In the genomic region with DNA sequence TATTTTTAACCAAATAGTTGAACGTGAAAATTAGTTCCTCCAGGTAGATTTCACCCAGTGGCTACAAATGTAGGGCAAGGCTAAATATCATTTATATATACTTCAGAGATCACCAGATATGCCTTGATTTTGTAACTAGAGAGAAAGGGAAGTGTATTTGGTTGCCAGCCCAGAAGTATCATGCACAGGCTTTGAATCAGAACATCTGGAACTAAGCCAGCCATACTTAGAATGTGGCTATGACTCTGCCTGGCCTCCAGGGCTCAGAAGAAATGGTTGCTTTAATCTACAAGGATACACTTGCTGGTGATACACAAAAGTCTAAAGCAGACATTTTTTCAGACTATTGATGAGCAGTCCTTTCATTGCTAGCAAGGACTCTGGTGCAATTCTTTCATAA, we compare ENCODE assay signal across 13 mouse cellular contexts.
DNase-seq lines count a peak whose midpoint lies in the region; ATAC-seq and TF ChIP-seq lines count a peak whose summit lies in the region.
"Had no signal": no experiment of that assay in that cellular context is flagged by ENCODE, and none has a peak within 500 bp of the region (broad histone marks: within the 10 kb centered on the region; RNA-seq: fewer than 3 reads in every experiment).

No protein-coding gene starts in this region.

- no peaks in the 10 kb centered on the region for H3K27me3 ChIP-seq in embryonic facial prominence, embryonic 11.5 days (ENCODE audit: control insufficient read depth, insufficient read depth, low read length)
- H3K27me3 ChIP-seq in embryonic facial prominence, embryonic 10.5 days (replicated peaks; ENCODE audit: low read depth, poor library complexity, severe bottlenecking): no peaks in the 10 kb centered on the region
- H3K27me3 ChIP-seq in kidney, postnatal 0 days (ENCODE audit: insufficient read depth, low read length): no peaks in the 10 kb centered on the region
- H3K27me3 ChIP-seq: neural tube, embryonic 15.5 days had no signal

- TF ChIP-seq POLR2A in brain, embryonic 14.5 days (IDR thresholded peaks at IDR 0.05; ENCODE audit: borderline replicate concordance, extremely low read depth, insufficient read depth, insufficient read length, poor library complexity, severe bottlenecking): no peak

- H3K4me1 ChIP-seq in embryonic facial prominence, embryonic 11.5 days (ENCODE audit: control insufficient read depth, insufficient read depth, low read length): no peaks in the 10 kb centered on the region
- H3K4me1 ChIP-seq in embryonic facial prominence, embryonic 10.5 days: peaks cover 25% of the 10 kb centered on the region
- no peaks in the 10 kb centered on the region for H3K4me1 ChIP-seq in kidney, postnatal 0 days (replicated peaks; ENCODE audit: insufficient read depth, low read length)

- no peaks in the 10 kb centered on the region for H3K36me3 ChIP-seq in embryonic facial prominence, embryonic 11.5 days (replicated peaks; ENCODE audit: control insufficient read depth, insufficient read depth, low read depth, low read length)
- no peaks in the 10 kb centered on the region for H3K36me3 ChIP-seq in embryonic facial prominence, embryonic 10.5 days (replicated peaks)
- H3K36me3 ChIP-seq in kidney, postnatal 0 days (ENCODE audit: insufficient read depth, low read length): no peaks in the 10 kb centered on the region
- H3K36me3 ChIP-seq: neural tube, embryonic 15.5 days had no signal

- ATAC-seq in embryonic facial prominence, embryonic 11.5 days (replicated peaks; ENCODE audit: insufficient number of reproducible peaks, low FRiP score, low TSS enrichment, low read depth): no peak
- ATAC-seq in kidney, postnatal 0 days (replicated peaks; ENCODE audit: low FRiP score, low read depth): no peak

- H3K9me3 ChIP-seq in embryonic facial prominence, embryonic 11.5 days (replicated peaks; ENCODE audit: control insufficient read depth, low read length): no peaks in the 10 kb centered on the region
- no peaks in the 10 kb centered on the region for H3K9me3 ChIP-seq in embryonic facial prominence, embryonic 10.5 days
- H3K9me3 ChIP-seq in kidney, postnatal 0 days (replicated peaks; ENCODE audit: low read length): no peaks in the 10 kb centered on the region
- H3K9me3 ChIP-seq: neural tube, embryonic 15.5 days had no signal

- H3K4me3 ChIP-seq in embryonic facial prominence, embryonic 11.5 days (ENCODE audit: low read depth, low read length): no peak overlapping the region
- no peak overlapping the region for H3K4me3 ChIP-seq in embryonic facial prominence, embryonic 10.5 days
- no peak overlapping the region for H3K4me3 ChIP-seq in kidney, postnatal 0 days (replicated peaks; ENCODE audit: low read depth, low read length)
- H3K4me3 ChIP-seq: neural tube, embryonic 15.5 days had no signal

- TF ChIP-seq CTCF in kidney, postnatal 0 days (IDR thresholded peaks at IDR 0.05; ENCODE audit: low read depth): no peak
- TF ChIP-seq CTCF in brain, embryonic 14.5 days (IDR thresholded peaks at IDR 0.05; ENCODE audit: borderline replicate concordance, extremely low read depth, insufficient read depth, insufficient read length): no peak

- no peak overlapping the region for H3K9ac ChIP-seq in embryonic facial prominence, embryonic 11.5 days (replicated peaks; ENCODE audit: low read length)
- H3K9ac ChIP-seq in kidney, postnatal 0 days (ENCODE audit: low read depth, low read length): no peak overlapping the region
- H3K9ac ChIP-seq: neural tube, embryonic 15.5 days had no signal

- no peak overlapping the region for H3K4me2 ChIP-seq in embryonic facial prominence, embryonic 11.5 days (ENCODE audit: low read depth, low read length)
- H3K4me2 ChIP-seq in kidney, postnatal 0 days (ENCODE audit: low read length): no peak overlapping the region
- H3K4me2 ChIP-seq: neural tube, embryonic 15.5 days had no signal

- peak; percentile 9 for DNase-seq in embryonic facial prominence, embryonic 11.5 days (ENCODE audit: low spot score)
- no peak for DNase-seq in embryonic facial prominence, embryonic 10.5 days (ENCODE audit: low spot score)
- peak; percentile 19 for DNase-seq in kidney, postnatal 0 days (ENCODE audit: low spot score)
- no peak for DNase-seq in kidney, adult 8-10 months
- DNase-seq in Muller cell, postnatal 12 days (ENCODE audit: inconsistent ontology term): peak; percentile 90
- DNase-seq in brain, embryonic 14.5 days (ENCODE audit: low read depth): peak; percentile 57
- DNase-seq in ovary, adult 18-20 months (ENCODE audit: low spot score): no peak
- no peak for DNase-seq in natural killer cell, adult 2 months (ENCODE audit: low spot score in 2 of 2)
- DNase-seq: cerebellum, adult 8-10 months; heart, postnatal 36 days; right cerebral cortex, adult 18-20 months; thymus, adult 2 months had no signal

- H3K27ac ChIP-seq in embryonic facial prominence, embryonic 11.5 days (replicated peaks; ENCODE audit: low read depth, low read length): no peak overlapping the region
- H3K27ac ChIP-seq in embryonic facial prominence, embryonic 10.5 days (replicated peaks): no peak overlapping the region
- no peak overlapping the region for H3K27ac ChIP-seq in kidney, postnatal 0 days
- H3K27ac ChIP-seq: neural tube, embryonic 15.5 days had no signal

- 78% methylated on average over 1 of the region's 1 CpGs for WGBS in embryonic facial prominence, embryonic 11.5 days
- 89% methylated on average over 1 of the region's 1 CpGs for WGBS in embryonic facial prominence, embryonic 10.5 days
- WGBS in kidney, postnatal 0 days: 87% methylated on average over 1 of the region's 1 CpGs

Comparison
In these comparisons a context has a peak if more than half of its experiments do, and no peak if none do; other contexts are left out.
1. DNase-seq: peak in embryonic facial prominence, embryonic 11.5 days (single experiment), kidney, postnatal 0 days (single experiment), Muller cell, postnatal 12 days (single experiment) and brain, embryonic 14.5 days (single experiment); none in embryonic facial prominence, embryonic 10.5 days (single experiment), kidney, adult 8-10 months (0 of 2), ovary, adult 18-20 months (single experiment) and natural killer cell, adult 2 months (0 of 2).